Mouse (Mus musculus) kidney, embryonic 15.5 days (tissue): ENCODE measurements at regions not wholly inside any gene's neighbourhood (a gene's known extent, or its start where the extent isn't known, plus 50 kb on each side); places are given as distances from the start of the nearest gene placed in this dataset.

Source experiments
- ATAC-seq: fragments of 200-750 bp; cut with Nextera tagmentation; replicated peaks from 2 replicates; pipeline ENCODE4 v1.8.0; 2017; ENCODE audit warnings: moderate TSS enrichment; ENCODE audit not compliant: low FRiP score
- H3K27ac ChIP-seq: fragments of 300-500 bp; sonication (generic); 2 replicates; pipeline ENCODE4 v1.5.1; 2015; ENCODE audit warnings: mild to moderate bottlenecking, inconsistent platforms
- H3K27me3 ChIP-seq: fragments of 300-500 bp; sonication (generic); 2 replicates; pipeline ENCODE4 v1.6.1; 2015; ENCODE audit warnings: inconsistent platforms
- H3K36me3 ChIP-seq: fragments of 300-500 bp; sonication (generic); 2 replicates; pipeline ENCODE4 v1.6.1; 2015; ENCODE audit warnings: inconsistent platforms
- H3K4me1 ChIP-seq: fragments of 300-500 bp; sonication (generic); 2 replicates; pipeline ENCODE4 v1.6.1; 2015; ENCODE audit warnings: inconsistent platforms
- H3K4me2 ChIP-seq: fragments of 300-500 bp; sonication (generic); 2 replicates; pipeline ENCODE4 v1.6.1; 2015; ENCODE audit warnings: moderate library complexity, mild to moderate bottlenecking, inconsistent platforms
- H3K4me3 ChIP-seq: fragments of 300-500 bp; sonication (generic); replicated peaks from 2 replicates; pipeline ENCODE4 v1.5.1; 2015; ENCODE audit warnings: mild to moderate bottlenecking, inconsistent platforms
- H3K9ac ChIP-seq: fragments of 300-500 bp; sonication (generic); 2 replicates; pipeline ENCODE4 v1.6.1; 2015; ENCODE audit warnings: mild to moderate bottlenecking, inconsistent platforms
- H3K9me3 ChIP-seq: fragments of 300-500 bp; sonication (generic); replicated peaks from 2 replicates; pipeline ENCODE4 v1.6.1; 2016; ENCODE audit warnings: inconsistent platforms
- WGBS: fragments of 180-500 bp; shearing (Covaris S2); methylation state at CpG from one replicate; pipeline ENCODE4 v1.1.7; 2015; ENCODE audit warnings: mixed read lengths; 5-methylcytosine and 5-hydroxymethylcytosine counted together

GRCm38 (mm10) chr12:64273730-64274129 lies 200.8 kb downstream of the Fscb start:
- no peaks in the 10 kb centered on the region for H3K27me3 ChIP-seq
- no peak for ATAC-seq
- 84% methylated on average over 4 of the region's 4 CpGs for WGBS

DNA sequence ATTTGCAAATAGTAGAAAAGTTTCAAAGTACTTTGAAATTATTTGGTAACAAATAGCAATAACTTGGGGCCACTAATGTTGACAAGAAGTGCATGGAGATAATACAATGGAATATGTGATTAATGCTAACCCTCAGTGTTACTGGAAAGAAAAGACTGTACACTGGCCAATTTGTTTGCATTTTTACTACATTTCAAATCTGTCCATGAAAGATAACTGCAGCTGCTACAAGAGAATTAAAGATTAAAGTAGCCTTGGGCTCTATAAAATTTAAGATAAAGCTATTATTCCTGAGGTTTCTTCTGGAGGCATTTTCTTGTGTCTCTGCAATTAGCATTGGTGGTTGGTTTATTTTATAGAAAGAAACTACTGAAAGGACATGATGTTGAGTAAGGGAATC lies 208.4 kb downstream of the Fscb start:
- no peak for ATAC-seq
- no peak overlapping the region for H3K9ac ChIP-seq
- no peaks in the 10 kb centered on the region for H3K4me1 ChIP-seq
- H3K27me3 ChIP-seq: no peaks in the 10 kb centered on the region
- H3K4me2 ChIP-seq: no peak overlapping the region
- H3K9me3 ChIP-seq: no peaks in the 10 kb centered on the region
- no peak overlapping the region for H3K4me3 ChIP-seq
- no peaks in the 10 kb centered on the region for H3K36me3 ChIP-seq
- no peak overlapping the region for H3K27ac ChIP-seq

More at GRCm38 (mm10) chr12:64273730-64274129, 200.8 kb downstream of the Fscb start:
- Histone ChIP-seq H3K27ac (no peak overlapping the region), H3K9ac (no peak overlapping the region), H3K36me3 (no peaks in the 10 kb centered on the region), H3K4me2 (no peak overlapping the region), H3K9me3 (no peaks in the 10 kb centered on the region), H3K4me1 (no peaks in the 10 kb centered on the region), H3K4me3 (no peak overlapping the region)

GRCm38 (mm10) chr12:64255016-64255415 lies 219.5 kb downstream of the Fscb start:
- Histone ChIP-seq H3K36me3 (no peaks in the 10 kb centered on the region), H3K9me3 (no peaks in the 10 kb centered on the region), H3K4me1 (no peaks in the 10 kb centered on the region), H3K9ac (no peak overlapping the region), H3K27me3 (no peaks in the 10 kb centered on the region), H3K27ac (no peak overlapping the region), H3K4me3 (no peak overlapping the region), H3K4me2 (no peak overlapping the region)
- peak; percentile 86; the same call in 1 of the 2 replicates for ATAC-seq

- Histone ChIP-seq H3K27me3 (no peaks in the 10 kb centered on the region), H3K9ac (no peak overlapping the region), H3K9me3 (no peaks in the 10 kb centered on the region), H3K27ac (no peak overlapping the region), H3K36me3 (no peaks in the 10 kb centered on the region), H3K4me2 (no peak overlapping the region), H3K4me3 (no peak overlapping the region), H3K4me1 (no peaks in the 10 kb centered on the region)
- 78% methylated on average over 2 of the region's 2 CpGs for WGBS
- ATAC-seq: peak; percentile 56; the same call in 1 of the 2 replicates
Measured at GRCm38 (mm10) chr12:64249974-64250373, 224.5 kb downstream of the Fscb start.

GRCm38 (mm10) chr12:64229510-64230078 lies 244.9 kb downstream of the Fscb start:
- 86% methylated on average over 1 of the region's 1 CpGs for WGBS
- H3K9ac ChIP-seq: no peak overlapping the region
- H3K27me3 ChIP-seq: no peaks in the 10 kb centered on the region
- H3K36me3 ChIP-seq: no peaks in the 10 kb centered on the region
- H3K9me3 ChIP-seq: no peaks in the 10 kb centered on the region
- H3K4me3 ChIP-seq: no peak overlapping the region
- ATAC-seq: no peak
- H3K4me2 ChIP-seq: no peak overlapping the region
- H3K27ac ChIP-seq: no peak overlapping the region
- no peaks in the 10 kb centered on the region for H3K4me1 ChIP-seq

DNA sequence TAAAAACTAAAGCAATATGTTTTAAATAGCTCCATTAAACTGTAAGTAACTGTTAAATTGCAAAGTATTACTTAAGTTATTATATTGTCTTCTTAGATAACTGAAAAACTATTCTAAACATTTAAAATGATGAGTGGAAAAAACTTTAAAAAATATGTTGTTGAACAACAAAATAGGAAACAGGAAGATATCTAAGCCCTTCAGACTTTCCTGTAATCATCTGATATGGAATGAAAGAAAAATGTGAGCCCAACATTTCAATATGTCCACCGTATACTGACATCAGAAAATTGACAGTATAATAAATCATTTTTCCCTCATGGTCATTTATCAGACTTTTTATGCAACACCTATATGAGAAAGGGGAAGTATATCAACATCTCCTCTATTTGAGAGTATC lies 258.1 kb downstream of the Fscb start:
- H3K9ac ChIP-seq: no peak overlapping the region
- H3K36me3 ChIP-seq: no peaks in the 10 kb centered on the region
- H3K4me3 ChIP-seq: no peak overlapping the region
- 86% methylated on average over 1 of the region's 1 CpGs for WGBS
- no peaks in the 10 kb centered on the region for H3K9me3 ChIP-seq
- no peaks in the 10 kb centered on the region for H3K27me3 ChIP-seq
- H3K27ac ChIP-seq: no peak overlapping the region
- no peaks in the 10 kb centered on the region for H3K4me1 ChIP-seq
- H3K4me2 ChIP-seq: no peak overlapping the region
- no peak for ATAC-seq

- Histone ChIP-seq H3K4me2 (no peak overlapping the region), H3K9ac (no peak overlapping the region), H3K27ac (no peak overlapping the region), H3K27me3 (no peaks in the 10 kb centered on the region), H3K36me3 (no peaks in the 10 kb centered on the region), H3K9me3 (no peaks in the 10 kb centered on the region), H3K4me1 (no peaks in the 10 kb centered on the region), H3K4me3 (no peak overlapping the region)
- 68% methylated on average over 2 of the region's 2 CpGs for WGBS
- no peak for ATAC-seq
Measured at GRCm38 (mm10) chr12:64198385-64198784, 276.1 kb downstream of the Fscb start.
